Mouse (Mus musculus) right cerebral cortex, postnatal 36 days (tissue): ENCODE data around the gene Sf3b5.

ENCODE experiments used
- DNase-seq, 2 experiments: peaks; one replicate each; pipeline ENCODE4 v3.0.0; 2022; ENCODE audit warnings: low spot score in 2 of 2, mixed read lengths in 1 of 2

Sf3b5 gene

DNA sequence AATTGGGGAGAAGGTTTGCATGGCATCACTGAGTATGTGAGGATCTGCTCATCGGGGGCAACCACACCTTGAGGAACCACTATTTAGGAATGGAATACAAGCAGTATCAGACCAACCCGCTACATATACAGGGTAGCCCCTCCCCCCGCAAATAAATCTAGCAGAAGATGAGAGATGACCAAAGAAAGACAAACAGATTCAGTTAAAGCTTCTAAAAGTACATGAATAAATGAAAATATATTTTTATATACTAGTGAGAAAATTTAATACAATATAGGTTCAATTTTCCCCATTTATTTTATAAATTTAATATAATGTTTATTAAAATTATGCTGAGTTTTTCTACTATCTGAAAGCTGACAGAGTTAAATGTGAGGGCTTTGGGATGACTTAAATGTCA, at the start of gene Sf3b5:
TSS of gene Sf3b5 (plus strand) at position 301 of the 400 bp plus-strand sequence.
- no peak for DNase-seq

GRCm38 (mm10) chr10:12955831-12956230, 49.3 kb upstream of the Sf3b5 start:
- no peak for DNase-seq

DNA sequence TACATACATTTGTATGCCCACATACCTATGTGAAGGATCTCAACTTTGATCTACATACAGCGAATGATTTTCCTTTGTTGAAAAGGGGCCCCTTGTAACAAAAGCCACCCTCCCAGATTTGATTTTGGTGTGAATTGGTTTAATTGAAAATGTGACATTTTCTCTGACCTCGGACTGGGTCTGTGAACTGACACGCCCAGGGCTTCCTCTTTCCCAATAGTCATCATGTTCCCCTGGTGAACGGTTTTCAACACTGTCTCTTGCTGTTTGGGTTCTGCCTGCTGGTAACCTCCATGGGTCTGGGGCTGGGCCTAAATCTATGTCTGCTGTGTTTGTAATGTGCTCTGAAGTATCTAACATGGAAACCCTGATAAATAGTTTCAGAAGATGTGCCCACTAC, 47.9 kb upstream of the Sf3b5 start:
- no peak for DNase-seq

GRCm38 (mm10) chr10:12961546-12961945, 43.6 kb upstream of the Sf3b5 start:
- DNase-seq = no peak

DNA sequence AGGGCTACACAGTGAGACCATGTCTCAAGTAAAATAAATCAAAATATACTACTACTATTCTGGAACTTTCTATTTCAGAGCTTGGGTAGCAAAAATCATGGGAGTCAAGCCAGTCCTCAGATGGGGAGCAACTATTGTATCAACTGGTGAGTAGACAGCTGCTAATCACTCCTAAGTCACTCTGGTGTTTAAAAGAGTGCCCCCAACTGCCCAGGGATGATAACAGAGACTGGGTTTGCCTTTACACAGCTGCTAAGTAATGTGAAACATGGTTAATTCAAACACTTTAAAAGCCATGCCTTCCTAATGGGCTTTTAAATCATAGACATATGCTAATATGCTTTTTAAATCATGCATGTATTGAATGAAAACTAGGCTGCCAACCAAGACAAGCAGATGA, 42.9 kb upstream of the Sf3b5 start:
- no peak for DNase-seq

GRCm38 (mm10) chr10:12963362-12964147, 41.6 kb upstream of the Sf3b5 start:
- no peak for DNase-seq

DNA sequence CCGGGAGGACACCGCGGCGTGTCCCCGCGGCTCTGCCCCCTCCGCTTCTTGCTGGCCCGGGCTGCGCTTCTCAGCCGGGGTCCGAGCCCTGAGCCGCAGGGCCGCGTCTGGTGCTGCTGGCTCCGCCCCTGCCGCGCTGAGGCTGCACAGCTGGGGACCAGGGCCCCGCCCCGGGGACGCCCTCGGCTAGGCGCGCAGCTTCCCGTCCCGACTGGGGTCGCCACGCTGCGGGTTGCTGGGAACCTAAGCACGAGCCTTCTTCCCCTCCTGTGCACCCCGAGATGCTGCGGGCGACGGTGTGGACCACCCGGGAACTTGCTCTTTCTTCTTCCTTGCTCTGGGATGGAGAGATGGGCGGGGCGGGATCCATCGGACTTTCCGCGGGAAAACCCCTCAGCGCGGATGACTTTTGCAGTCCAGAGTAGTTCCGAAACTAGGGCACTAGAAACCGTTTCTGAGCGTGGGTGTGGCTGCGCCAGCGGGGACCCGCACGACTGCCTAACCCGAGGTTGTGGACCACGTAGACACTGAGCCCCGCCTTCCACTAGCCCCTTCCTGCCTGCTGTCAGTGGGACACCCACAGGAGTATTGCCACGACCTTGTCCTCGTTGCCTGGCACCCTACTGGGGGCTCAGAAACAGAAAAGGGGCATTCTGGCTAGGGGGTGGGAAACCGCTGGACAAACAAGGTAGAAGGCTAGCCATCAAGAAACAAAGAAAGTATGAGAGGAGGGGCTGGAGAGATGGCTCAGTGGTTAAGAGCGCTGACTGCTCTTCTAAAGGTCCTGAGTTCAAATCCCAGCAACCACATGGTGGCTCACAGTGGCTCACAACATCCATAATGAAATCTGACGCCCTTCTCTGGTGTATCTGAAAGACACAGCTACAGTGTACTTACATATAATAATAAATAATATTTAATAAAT, 40.7 kb upstream of the Sf3b5 start, which contains the start of gene Stx11:
TSS of gene Stx11 (minus strand) at position 148 of the 925 bp plus-strand sequence.
- no peak for DNase-seq

DNA sequence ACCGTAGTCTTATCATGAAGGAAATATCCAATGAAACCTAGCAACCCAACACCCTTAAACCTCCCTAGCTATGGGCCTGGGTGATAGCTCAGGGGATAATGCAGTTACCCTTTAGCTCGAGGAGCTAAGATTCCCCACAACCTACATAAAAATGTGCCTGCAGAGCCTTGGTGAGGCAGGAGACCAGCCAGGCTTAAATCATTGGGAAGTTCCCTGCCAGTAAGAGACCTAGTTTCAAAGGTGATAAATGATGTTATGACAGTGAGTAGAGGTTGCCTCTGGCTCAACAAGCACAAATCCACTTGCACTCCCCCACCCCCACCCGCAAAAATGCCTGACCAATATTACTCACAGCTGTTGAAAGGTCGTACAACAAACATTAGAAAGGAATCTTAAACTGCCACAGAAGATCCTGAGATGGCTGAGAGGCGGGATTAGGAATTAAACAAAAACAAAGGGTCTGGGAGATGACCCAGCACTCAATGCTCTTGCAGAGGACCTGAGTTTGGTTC, 39.4 kb upstream of the Sf3b5 start:
- DNase-seq = no peak

DNA sequence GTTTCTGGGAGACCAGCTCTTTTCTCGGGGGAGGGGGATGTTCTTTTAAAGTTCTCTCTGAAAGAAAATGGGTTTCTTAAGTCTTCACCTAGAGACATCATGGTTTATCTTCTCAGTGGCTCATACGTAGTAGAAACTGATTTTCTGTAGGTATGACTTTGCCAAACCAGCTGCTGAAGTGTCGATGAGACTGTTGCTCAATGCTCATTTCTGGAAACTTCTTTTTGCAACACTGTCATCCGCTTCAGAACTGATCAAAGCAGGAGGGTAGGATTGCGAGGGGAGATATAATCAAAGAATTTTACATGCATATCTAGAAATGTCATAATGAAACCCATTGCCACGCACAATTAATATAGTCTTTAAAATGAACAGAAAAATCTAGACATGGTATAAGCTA, 30.6 kb upstream of the Sf3b5 start:
- DNase-seq = no peak

DNA sequence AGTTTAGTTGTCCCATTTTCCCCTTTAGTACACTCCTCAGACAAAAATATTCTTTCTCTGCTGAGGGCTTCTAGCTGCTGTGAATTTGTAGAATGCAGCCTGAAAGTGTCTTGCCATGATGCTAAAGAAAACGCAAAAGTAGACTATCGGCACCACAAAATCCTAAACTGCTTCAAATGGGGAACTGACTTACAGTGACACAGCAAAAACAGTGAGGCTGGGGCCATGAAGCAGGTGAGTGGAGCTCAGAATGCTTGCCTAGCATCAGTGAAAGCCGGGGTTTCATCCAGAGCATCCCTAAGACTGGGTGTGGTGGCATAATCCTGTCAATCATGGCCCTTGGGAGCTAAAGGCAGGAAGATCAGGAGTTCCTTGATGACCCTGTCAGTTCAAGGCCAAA, 29.7 kb upstream of the Sf3b5 start:
- DNase-seq = no peak

GRCm38 (mm10) chr10:12975957-12976356, 29.2 kb upstream of the Sf3b5 start:
- no peak for DNase-seq

DNA sequence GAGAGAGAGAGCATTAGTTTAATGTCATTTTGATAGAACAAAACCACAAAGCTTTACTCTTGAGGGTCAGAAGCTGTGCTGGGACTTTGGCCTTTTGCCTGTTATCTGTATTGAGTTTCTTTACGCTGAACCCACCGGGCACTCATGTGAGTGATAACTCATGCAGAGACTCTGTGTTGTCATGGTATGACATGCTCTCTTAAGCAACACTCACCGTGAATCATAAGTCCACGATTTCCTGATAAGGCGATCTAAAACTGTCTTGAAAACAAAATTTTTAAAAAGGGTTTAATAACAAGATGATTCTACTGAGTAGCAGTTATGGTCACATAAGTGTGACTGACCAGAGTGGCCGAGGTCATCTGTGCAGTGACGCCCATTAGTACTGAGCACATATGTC, 28.6 kb upstream of the Sf3b5 start:
- no peak for DNase-seq

DNA sequence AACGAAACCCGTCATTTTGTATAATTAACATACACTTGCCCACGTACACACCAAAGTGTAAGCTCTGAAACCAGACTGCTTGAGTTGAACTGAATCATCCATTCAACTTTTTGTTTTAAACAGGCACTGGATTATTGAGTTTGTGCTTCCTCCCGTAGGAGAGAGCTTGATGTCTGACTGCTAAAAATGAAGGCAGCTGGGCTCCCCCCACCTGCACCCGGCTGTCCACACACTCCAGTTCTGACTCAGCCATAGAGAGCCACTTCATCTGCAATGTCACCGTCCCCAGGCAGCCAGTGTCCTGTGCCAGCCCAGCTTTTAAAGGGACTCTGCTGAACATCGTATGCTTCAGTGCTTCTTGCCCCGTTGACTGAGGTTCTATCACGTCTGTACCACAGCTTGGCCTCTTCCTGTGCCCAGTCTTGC, 27.3 kb upstream of the Sf3b5 start:
- DNase-seq = peak in 1 of 2 experiments; percentile 38

GRCm38 (mm10) chr10:12981071-12981470, 24.1 kb upstream of the Sf3b5 start:
- no peak for DNase-seq

DNA sequence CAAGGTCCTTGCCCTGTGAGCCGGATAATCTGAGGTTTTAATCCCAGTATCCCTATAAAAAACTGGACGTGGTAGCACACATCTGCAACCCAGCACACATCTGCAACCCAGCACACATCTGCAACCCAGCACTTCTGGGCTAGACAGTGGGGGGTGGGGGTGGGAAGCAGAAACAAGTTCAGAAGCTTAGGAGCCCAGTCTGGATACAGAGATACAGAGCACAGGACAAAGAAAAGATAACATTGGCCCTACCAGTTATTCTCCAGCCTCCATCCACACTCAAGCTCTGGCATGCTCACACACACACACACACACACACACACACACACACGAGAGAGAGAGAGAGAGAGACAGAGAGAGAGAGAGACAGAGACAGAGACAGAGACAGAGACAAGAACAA, 21.6 kb upstream of the Sf3b5 start:
- DNase-seq = no peak

DNA sequence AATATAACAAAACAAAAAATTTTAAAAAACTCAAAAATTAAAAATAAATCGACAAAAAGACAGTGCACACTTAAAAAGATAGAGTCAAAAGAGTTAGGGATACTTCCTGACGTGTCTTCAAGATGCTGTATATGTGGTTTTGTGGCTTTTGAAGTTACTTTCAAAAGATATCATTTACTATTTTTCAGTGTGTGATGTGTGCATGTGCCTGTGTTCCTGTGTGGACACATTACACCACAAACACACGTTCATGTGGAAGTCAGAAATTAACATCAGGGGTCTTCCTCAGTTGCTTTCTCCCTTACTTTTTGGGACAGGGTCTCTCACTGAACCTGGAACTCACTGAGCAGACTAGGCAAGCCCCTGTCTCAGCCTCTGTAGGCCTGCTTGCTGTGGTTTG, 20.1 kb upstream of the Sf3b5 start:
- no peak for DNase-seq

- no peak for DNase-seq
These were observed 18.7 kb upstream of the Sf3b5 start for GRCm38 (mm10) chr10:12986485-12986884.

DNA sequence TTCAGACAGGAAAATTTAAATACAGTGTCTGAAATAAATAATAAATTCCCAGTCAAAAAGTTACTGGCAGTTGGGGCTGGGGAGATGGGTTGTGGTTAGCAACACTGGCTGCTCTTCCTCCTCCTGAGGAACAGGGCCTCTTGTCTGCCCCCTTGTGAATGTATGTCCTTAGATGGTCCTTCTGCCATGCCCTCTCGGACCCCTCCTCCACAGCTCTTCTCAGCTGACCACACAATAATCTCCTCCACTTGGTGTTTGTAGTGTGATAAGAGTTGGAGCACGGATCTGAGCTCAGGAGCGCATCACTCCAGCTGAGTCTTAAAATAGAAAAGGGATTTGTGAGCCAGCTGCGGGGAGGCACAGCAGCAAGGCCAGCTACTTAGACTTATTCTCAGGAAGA, 18.2 kb upstream of the Sf3b5 start:
- no peak for DNase-seq

DNA sequence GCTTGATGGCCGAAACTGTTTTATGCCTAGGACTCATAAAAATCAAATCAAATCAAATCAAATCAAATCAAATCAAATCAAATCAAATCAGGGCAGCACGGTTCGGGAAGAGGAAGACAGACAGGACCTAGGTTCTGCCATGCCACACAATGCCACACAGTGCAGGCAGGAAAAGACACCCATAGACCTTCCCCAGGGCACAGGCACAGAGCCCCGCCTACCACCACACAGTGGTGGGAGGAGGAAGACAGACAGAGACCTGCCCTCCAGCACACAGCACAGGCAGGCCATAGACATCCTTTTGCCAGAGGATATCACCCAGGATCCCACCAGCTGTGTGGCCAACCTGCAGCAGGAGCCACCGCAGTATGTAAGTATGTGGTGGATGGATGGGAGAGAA, 13.2 kb upstream of the Sf3b5 start:
- no peak for DNase-seq

- DNase-seq = no peak
These were observed 11.6 kb upstream of the Sf3b5 start for GRCm38 (mm10) chr10:12993411-12994039.

- peak; percentile 52 to 57 for DNase-seq
These were observed 8.2 kb upstream of the Sf3b5 start for GRCm38 (mm10) chr10:12996736-12997477.
